Mouse (Mus musculus) brain, adult 2 months (tissue): ENCODE data around the gene Rap1b.

ENCODE experiments used
- DNase-seq: peaks from one replicate; pipeline ENCODE4 v3.0.0; 2011; ENCODE audit warnings: low read depth, low spot score

Gene Rap1b

DNA sequence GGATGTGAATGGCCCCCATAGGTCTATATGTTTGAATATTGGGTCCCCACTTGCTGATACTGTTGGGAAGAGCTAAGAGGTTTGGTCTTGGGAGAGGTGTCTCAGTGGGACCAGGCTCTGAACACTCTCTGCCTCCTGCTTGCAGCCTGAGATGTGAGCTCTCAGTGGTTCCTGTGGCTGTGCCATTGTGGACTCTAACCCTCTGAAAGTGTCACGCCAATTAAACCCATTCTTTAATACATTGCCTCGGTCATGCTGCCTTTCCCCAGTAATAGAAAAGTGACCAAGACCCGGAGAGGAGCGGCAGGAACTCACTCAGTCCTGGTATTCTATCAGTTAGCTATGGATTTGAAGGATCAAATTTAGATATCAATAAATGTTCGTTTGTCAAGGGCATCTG, 12.4 kb upstream of the Rap1b start:
- no peak for DNase-seq

DNA sequence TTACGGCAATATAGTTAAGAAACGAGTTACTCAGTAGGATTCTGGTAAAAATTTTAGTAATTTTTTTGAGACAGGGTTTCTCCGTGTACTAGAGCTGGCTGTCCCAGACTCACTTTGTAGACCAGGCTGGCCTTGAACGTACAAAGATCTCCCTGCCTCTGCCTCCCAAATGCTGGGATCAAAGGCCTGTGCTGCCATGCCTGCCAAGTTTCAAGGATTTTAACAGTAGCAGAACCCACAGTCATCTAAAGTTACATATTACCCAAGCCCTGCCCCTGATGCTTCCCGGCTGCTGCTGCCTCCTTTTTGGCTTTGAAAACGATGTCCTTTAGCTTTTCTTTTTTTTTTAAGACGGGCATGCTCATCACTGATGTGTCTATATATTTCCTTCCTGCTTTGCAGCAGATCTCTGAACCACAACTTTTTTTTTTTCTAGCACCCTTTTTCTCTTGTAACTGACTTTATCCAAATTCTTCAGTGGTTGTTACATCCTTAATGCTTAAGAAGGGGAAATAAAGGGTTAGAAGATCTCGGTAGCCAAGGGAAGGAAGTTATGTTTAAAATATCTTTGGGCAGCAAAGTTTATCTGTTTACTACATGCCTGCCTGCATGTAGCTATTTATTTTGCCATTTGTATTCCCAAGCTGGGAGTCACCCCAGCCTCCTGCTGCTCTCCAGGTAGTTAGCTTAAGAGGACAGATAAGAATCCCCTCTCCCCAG, 10.3 kb upstream of the Rap1b start:
- DNase-seq = no peak

DNA sequence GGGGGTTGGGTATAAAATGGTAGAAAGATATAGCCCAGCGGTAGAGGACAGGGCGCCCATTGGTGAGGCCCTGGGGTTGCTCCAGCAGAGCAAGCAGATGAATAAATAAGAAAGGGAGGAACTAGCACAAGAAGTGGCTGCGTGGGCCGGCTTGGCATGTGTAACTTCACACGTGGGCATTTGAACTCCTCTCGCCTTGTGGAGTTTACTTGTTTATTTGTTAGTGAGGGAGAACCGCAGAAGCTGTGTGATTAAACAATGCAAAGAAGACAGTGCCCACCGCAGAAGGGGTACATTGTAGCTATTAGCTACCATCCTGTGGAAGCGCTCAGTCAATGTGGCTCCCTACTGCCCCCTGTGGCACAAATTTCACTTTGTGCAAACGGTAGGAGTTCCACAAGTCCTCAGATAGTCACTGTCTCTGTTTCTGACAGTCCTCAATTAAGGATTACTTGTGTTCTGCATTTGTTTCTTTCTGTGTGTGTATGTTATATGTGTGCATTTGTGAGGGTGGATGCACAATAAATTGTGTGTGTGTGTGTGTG, 6.9 kb upstream of the Rap1b start:
- no peak for DNase-seq

GRCm38 (mm10) chr10:117848981-117849380, 3.1 kb upstream of the Rap1b start:
- DNase-seq = no peak

DNA sequence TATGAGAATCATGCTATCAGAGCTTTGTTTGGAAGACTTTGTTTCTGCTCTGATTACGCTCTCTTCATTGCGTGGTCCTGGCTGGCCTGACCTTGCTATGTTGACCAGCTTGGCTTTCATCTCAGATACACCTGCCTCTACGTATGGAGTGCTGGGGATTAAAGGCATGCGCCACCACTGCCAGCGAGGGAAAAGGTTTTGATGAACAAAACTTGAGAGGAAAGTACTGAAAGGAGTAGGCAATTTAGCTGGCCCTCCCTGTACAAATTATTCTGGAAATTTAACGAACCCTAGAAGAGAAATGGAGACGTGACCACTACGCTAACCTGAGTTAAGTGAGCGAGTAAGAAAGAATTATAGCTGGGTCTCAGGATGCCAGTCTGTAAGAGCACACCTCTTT, 961 bp upstream of the Rap1b start:
- DNase-seq = no peak

GRCm38 (mm10) chr10:117846260-117846632, 411 bp upstream of the Rap1b start:
- DNase-seq = peak; percentile 72

- peak; percentile 59 for DNase-seq
Measured at GRCm38 (mm10) chr10:117844782-117845596, 846 bp downstream of the Rap1b start.

- no peak for DNase-seq
Measured at GRCm38 (mm10) chr10:117844279-117844678, 1.6 kb downstream of the Rap1b start.

GRCm38 (mm10) chr10:117843690-117844089, 2.1 kb downstream of the Rap1b start:
- DNase-seq = no peak

- DNase-seq = no peak
Measured at GRCm38 (mm10) chr10:117841765-117842164, 4.1 kb downstream of the Rap1b start.

DNA sequence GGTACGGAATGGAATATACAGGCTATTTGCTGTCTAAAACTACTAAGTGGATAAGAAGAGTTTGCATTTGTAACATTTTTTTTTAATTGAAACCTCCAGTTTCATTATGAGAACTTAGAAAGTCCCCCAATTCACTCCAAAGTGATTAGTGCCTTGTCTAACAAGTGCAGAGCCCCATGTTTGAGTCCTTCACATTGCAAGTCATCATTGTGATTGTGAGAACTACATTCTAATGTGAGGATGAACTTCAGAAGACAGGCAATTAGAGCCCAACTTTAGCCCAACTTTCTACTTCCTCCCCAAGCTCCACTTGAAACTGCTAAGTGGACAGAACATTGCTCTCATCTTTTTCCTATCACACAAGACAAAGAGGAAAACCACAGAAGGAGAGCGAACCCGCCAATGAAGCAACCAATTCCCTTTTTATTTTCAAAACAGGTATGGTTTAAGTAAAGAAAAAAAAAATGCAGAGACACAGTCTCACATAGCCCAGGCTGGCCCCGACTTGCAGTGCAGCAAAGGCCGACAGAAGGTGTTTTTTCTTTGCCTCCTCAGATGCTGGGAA, 5.3 kb downstream of the Rap1b start:
- DNase-seq = no peak

DNA sequence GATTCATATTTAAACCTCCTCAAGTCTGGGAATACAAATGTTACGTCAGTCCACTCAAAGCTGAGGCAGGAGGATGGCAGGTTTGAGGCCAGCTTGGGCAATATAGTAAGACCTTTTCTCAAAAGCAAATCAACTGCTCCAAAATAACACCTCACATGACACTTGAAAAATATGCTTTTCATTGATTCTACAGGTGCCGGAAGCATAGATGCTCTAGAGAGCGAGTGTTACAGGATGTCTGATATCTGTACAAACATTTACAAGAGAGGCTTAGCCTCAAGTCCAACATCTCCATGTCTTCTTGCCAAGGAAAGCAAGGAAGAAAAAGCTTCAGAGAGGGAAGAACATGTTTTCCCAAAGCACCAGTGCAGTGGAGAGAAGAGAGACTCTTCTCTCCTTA, 6.1 kb downstream of the Rap1b start:
- no peak for DNase-seq

DNA sequence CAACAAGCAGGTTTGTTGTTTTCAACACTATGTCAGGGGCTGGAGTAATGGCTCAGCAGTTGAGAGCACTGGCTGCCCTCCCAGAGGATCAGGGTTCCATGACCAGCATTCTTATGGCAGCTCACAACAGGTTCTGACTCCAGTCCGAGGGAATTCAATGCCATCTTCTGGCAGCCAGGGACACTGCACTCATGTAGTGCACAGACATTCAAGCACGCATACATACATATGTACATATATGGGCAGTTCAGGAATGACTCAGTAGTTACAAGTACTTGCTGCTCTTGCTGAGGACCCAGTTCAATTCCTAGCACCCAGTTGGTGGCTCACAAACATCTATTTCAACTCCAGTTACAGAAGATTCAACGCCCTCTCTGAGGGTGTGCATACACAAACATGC, 6.9 kb downstream of the Rap1b start:
- DNase-seq = no peak

GRCm38 (mm10) chr10:117836354-117836753, 9.5 kb downstream of the Rap1b start:
- no peak for DNase-seq

- DNase-seq = no peak
Measured at GRCm38 (mm10) chr10:117835453-117835852, 10.4 kb downstream of the Rap1b start.

DNA sequence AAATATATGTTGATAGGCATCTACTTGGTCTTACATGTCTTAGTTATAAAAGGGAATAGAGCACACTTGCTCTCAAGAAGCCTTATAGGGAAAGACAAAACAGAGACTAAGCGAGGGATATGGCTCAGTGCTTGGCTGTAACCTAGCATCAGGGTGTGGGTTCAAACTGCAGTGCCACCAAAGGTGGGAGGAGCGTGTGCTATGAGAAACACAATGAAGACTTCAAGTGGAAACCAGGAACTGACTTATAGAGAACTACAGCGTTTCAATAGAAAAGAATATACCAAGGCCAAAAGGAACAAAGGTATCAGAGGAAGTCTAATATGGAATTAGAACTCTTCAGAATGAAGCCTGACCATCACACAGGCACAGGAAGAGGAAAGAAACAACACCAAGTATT, 15.0 kb downstream of the Rap1b start:
- no peak for DNase-seq

- no peak for DNase-seq
Measured at GRCm38 (mm10) chr10:117829472-117830155, 16.2 kb downstream of the Rap1b start.

DNA sequence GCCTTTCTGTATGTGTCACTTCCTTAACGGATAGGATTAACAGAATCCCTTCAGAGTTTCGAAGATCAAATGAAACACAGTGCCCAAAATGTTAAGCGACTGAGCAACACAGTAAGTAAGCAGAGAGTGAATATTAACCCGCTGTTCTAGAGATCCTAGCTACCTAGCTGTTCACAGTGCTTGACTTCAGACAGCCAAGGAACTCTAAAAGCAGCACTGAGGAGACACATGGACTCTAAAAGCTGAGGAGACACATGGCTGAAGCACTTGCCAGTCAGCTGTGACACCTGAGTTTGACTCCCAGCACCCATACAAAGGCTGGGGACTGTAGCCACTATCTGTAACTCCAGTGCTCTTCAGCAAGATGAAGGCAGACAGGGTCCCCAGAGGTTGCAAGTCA, 16.8 kb downstream of the Rap1b start:
- DNase-seq = no peak

DNA sequence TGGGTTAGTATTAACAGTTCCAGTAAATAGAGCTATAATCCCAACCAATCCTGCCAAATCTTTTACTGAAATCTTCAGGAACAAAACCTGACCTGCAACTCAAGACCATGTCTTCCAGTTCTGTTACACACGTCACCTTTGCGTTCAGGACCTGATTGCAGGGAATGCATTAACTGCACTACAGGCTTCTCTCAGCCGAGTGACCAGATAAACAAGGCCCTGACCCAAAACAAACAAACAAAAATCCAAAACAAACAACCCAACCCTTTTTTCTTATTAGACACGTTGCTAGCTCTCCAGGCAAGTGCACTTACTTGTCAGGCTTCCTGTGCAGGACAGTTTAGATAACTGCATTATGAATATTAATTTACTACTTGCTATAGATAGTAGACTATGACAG, 17.3 kb downstream of the Rap1b start:
- no peak for DNase-seq

DNA sequence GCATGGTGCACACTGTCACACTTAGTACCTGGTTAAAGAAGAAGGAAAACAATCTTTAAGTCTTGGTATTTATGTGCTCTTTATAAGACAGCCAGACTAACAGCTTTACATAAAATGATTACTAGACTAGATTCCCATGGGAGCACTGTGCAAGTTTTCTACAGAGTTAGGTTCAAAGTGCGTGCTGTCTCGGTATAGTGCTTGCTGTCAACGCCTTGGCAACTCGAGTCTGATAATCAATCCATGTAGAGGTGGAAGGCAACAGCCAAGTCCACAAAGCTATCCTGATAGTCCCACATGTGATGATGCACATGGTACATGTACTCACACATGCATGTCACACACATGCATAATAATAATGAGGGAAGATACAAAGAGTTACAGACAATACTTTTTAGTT, 21.2 kb downstream of the Rap1b start:
- no peak for DNase-seq

DNA sequence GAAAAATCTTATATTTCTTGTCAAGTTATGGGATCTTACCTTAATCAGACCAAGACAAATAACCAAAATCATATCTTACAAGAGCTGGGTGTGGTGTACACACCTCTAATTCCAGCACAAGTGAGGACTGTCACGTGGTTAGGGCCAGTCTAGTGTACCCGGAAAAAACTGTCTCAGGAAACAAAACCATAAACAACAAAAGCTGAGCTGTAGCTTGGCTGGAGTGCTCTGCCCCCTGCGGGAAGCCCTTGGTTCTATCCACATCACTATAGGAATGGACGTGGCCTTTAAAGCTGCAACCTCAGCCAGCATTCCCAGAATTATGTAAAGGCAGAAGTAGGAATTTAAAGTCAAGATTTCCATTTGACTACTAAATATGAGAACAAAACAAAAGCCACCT, 21.7 kb downstream of the Rap1b start:
- DNase-seq = no peak

GRCm38 (mm10) chr10:117823321-117823720, 22.5 kb downstream of the Rap1b start:
- DNase-seq = no peak
